Mouse (Mus musculus) gonadal fat pad, adult 2 months (tissue): ENCODE measurements around the gene Morn2. TPM values are rescaled to one million over a fixed set of nuclear protein-coding genes. Genes with fewer than 3 reads are reported as not detected.

Experiments
- DNase-seq: peaks from one replicate; pipeline ENCODE4 v3.0.0-alpha.2; 2012; ENCODE audit warnings: low read depth
- polyA plus RNA-seq: library from polyadenylated mRNA; depleted of rRNA; stranded (reverse); fragments of >200 nt; gene quantifications from 2 replicates; pipeline ENCODE4 v1.2.3, GENCODE M21; 2012; rRNA removed

Gene Morn2
- polyA plus RNA-seq, 1 experiment: 5.3 TPM

- DNase-seq: no peak
These were observed 33.7 kb downstream of the Morn2 start for GRCm38 (mm10) chr17:80323658-80324057.

DNA sequence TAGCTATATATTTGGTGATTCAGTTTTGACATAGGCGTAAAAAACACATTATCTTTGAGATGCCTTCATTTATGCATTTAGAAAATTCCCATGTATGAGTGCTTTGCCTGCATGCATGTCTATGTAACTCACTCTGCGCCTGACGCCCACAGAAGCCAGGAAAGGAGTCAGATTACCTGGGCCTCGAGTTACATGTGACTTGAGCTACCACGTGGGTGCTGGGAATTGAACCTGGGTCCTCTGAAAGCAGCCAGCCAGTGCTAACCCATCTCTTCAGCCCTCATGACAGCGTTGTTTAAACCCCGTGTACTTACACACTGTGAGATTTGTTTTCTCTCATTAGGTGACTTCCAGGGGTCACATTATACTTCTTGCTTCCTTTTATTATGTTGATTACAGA is 34.5 kb downstream of the Morn2 start:
- no peak for DNase-seq

DNA sequence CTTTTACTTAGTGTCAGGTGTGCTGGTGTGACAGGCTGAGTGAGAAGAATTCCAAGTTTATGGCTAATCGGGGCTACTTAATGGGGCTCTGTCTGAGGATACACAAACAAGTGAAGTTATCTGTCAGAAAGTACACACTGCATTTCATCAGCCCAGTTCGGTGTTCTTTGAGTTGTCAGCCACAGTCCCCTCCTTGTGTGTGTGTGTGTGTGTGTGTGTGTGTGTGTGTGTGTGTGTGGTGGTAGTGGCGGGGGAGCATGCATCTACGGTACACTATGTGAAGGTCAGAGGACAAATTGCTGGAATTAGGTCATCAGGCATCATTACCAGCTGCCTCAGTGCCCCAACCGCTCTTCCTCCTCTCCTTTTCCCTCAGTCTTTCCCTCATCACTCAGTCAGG is 35.5 kb downstream of the Morn2 start:
- no peak for DNase-seq

- DNase-seq: no peak
These were observed 36.4 kb downstream of the Morn2 start for GRCm38 (mm10) chr17:80326431-80326830.

- DNase-seq: no peak
These were observed 42.4 kb downstream of the Morn2 start for GRCm38 (mm10) chr17:80332386-80332785.

- no peak for DNase-seq
These were observed 55.3 kb downstream of the Morn2 start for GRCm38 (mm10) chr17:80345277-80345676.

DNA sequence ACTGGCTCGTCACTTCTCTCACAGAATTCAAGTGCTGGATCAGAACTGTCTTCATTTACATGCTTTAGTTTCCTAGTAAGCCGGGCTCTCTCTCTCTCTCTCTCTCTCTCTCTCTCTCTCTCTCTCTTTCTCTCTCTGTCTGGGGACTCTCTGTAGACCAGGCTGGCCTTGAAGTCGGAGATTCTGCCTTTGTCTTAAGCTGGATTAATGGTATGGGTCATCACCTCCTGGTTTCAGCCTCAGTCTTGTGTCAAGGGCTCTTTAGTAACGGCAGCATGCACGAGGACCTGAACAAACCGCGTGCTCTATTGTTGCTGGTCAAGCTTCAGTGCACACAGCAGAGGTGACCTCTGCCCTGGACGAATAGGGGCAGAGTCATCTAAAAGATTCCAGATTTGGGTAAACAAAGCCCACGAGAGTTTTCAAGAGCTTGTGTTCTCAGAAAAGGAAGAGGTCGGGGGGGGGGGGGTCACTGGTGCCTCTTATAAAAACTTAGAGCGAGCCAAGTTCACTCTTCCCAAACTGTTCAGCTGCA is 56.7 kb downstream of the Morn2 start:
- no peak for DNase-seq

Other genes with a start within 250 kb of the Morn2 start
- gene Hnrnpll, start 227.9 kb upstream of the Morn2 start, polyA plus RNA-seq: 14.4 and 18.1 TPM in 2 replicates
- gene Galm, start 162.7 kb upstream of the Morn2 start, polyA plus RNA-seq: 21.6 and 28.1 TPM in 2 replicates
- 57.7 and 60.3 TPM in 2 replicates for gene Srsf7, start 82.9 kb upstream of the Morn2 start, polyA plus RNA-seq
- gene Ttc39d, start 82.7 kb upstream of the Morn2 start, polyA plus RNA-seq: 0.58 and 0.86 TPM in 2 replicates
- gene Gemin6, start 65.8 kb upstream of the Morn2 start, polyA plus RNA-seq: 4.8 and 5.4 TPM in 2 replicates
- 7.3 and 7.9 TPM in 2 replicates for gene Dhx57, start 273 bp downstream of the Morn2 start, polyA plus RNA-seq
- 1.9 and 2.1 TPM in 2 replicates for gene Arhgef33, start 17.2 kb downstream of the Morn2 start, polyA plus RNA-seq
- 1.9 and 3.3 TPM in 2 replicates for gene Gm10190, start 83.3 kb downstream of the Morn2 start, polyA plus RNA-seq
- 2.7 and 4.1 TPM in 2 replicates for gene Sos1, start 190.2 kb downstream of the Morn2 start, polyA plus RNA-seq